Mouse (Mus musculus) limb, embryonic 12.5 days (tissue): ENCODE results near the gene Flna. TPM values are rescaled to one million over a fixed set of nuclear protein-coding genes. Genes with fewer than 3 reads are reported as not detected.

Source experiments
- ATAC-seq: fragments of 200-750 bp; cut with Nextera tagmentation; 2 replicates; pipeline ENCODE4 v1.8.0; 2017; ENCODE audit warnings: low read depth, moderate TSS enrichment; ENCODE audit not compliant: insufficient number of reproducible peaks, insufficient read depth, low FRiP score, low TSS enrichment
- H3K27ac ChIP-seq: fragments of 300-500 bp; sonication (generic); 2 replicates; pipeline ENCODE4 v1.5.1; 2016; ENCODE audit warnings: mild to moderate bottlenecking, moderate library complexity
- H3K27me3 ChIP-seq: fragments of 300-500 bp; sonication (generic); 2 replicates; pipeline ENCODE4 v1.6.1; 2016; ENCODE audit warnings: mild to moderate bottlenecking, moderate library complexity
- H3K36me3 ChIP-seq: fragments of 300-500 bp; sonication (generic); 2 replicates; pipeline ENCODE4 v1.6.1; 2016; ENCODE audit warnings: mild to moderate bottlenecking, moderate library complexity
- H3K4me1 ChIP-seq: fragments of 300-500 bp; sonication (generic); replicated peaks from 2 replicates; pipeline ENCODE4 v1.6.1; 2016
- H3K4me2 ChIP-seq: fragments of 300-500 bp; sonication (generic); 2 replicates; pipeline ENCODE4 v1.6.1; 2016; ENCODE audit warnings: mild to moderate bottlenecking, moderate library complexity
- H3K4me3 ChIP-seq: fragments of 300-500 bp; sonication (generic); replicated peaks from 2 replicates; pipeline ENCODE4 v1.5.1; 2016; ENCODE audit warnings: mild to moderate bottlenecking
- H3K9ac ChIP-seq: fragments of 300-500 bp; sonication (generic); replicated peaks from 2 replicates; pipeline ENCODE4 v1.6.1; 2016; ENCODE audit warnings: mild to moderate bottlenecking, moderate library complexity
- H3K9me3 ChIP-seq: fragments of 300-500 bp; sonication (generic); 2 replicates; pipeline ENCODE4 v1.6.1; 2016; ENCODE audit warnings: mild to moderate bottlenecking, moderate library complexity
- WGBS: fragments of 180-500 bp; shearing (Covaris S2); methylation state at CpG from one replicate; pipeline ENCODE4 v1.1.7; 2016; 5-methylcytosine and 5-hydroxymethylcytosine counted together
- microRNA-seq: library from miRNA; unstranded; fragments of <30 nt; microRNA quantifications from one replicate; pipeline ENCODE4, GENCODE M21; 2017
- polyA plus RNA-seq: library from polyadenylated mRNA; unstranded; fragments of >200 nt; fragmentation: Nextera tagmentation; extraction: Ambion mirVana; gene quantifications from 2 replicates; pipeline ENCODE4 v1.2.1, GENCODE M21; 2016

Gene Flna
- polyA plus RNA-seq, 1 experiment from 2014 or later: 311 TPM

- WGBS: 88% methylated on average over 2 of the region's 2 CpGs
- no peak for ATAC-seq
Observed at GRCm38 (mm10) chrX:74203556-74203955, 46.1 kb downstream of the Flna start.

GRCm38 (mm10) chrX:74176959-74177358 lies 72.7 kb downstream of the Flna start, which contains the start of gene Tktl1:
Gene Tktl1 (plus strand): TSS chrX:74177259.
- no peak within 1 kb of the TSS for H3K9ac ChIP-seq
- H3K4me2 ChIP-seq: no peak within 1 kb of the TSS
- H3K27me3 ChIP-seq: 0 out of 2 replicates have a peak, but pooled peaks cover 3% of the 10 kb centered on the region
- H3K27ac ChIP-seq: no peak within 1 kb of the TSS
- H3K4me3 ChIP-seq: no peak within 1 kb of the TSS
- H3K36me3 ChIP-seq: no peaks in the 10 kb centered on the region
- no peak for ATAC-seq
- whole genome bisulfite sequencing: 92% methylated on average over 17 of the region's 17 CpGs
- H3K4me1 ChIP-seq: no peaks in the 10 kb centered on the region
- no peaks in the 10 kb centered on the region for H3K9me3 ChIP-seq

More at GRCm38 (mm10) chrX:74203556-74203955, 46.1 kb downstream of the Flna start:
- H3K9me3 ChIP-seq: no peaks in the 10 kb centered on the region
- no peak overlapping the region for H3K9ac ChIP-seq
- no peak overlapping the region for H3K4me2 ChIP-seq
- no peak overlapping the region for H3K4me3 ChIP-seq
- H3K4me1 ChIP-seq: no peaks in the 10 kb centered on the region
- no peak overlapping the region for H3K27ac ChIP-seq
- no peaks in the 10 kb centered on the region for H3K36me3 ChIP-seq
- no peaks in the 10 kb centered on the region; the same call in 1 of the 2 replicates for H3K27me3 ChIP-seq

Small RNAs within 50 kb of the gene (microRNA-seq; reads per million reads assigned to microRNA genes)
- gene Mir7091: not detected

Other genes with a start within 250 kb of the Flna start
- 66.5 and 69.3 TPM in 2 replicates for gene Irak1, start 225.9 kb downstream of the Flna start, polyA plus RNA-seq
- not detected in 2 replicates for gene Opn1mw, start 122.4 kb downstream of the Flna start, polyA plus RNA-seq
- gene Mecp2, start 114.5 kb downstream of the Flna start, polyA plus RNA-seq: 13.1 and 14.2 TPM in 2 replicates
- gene Tex28, start 82.0 kb downstream of the Flna start, polyA plus RNA-seq: not detected in 2 replicates
- 0.08 and 0.19 TPM in 2 replicates for gene Tktl1, start 72.6 kb downstream of the Flna start, polyA plus RNA-seq
- 21.3 and 25.4 TPM in 2 replicates for gene Emd, start 4.9 kb upstream of the Flna start, polyA plus RNA-seq
- 787 and 794 TPM in 2 replicates for gene Rpl10, start 21.0 kb upstream of the Flna start, polyA plus RNA-seq
- 90.9 and 94.9 TPM in 2 replicates for gene Taz, start 32.1 kb upstream of the Flna start, polyA plus RNA-seq
- 9.9 and 11.6 TPM in 2 replicates for gene Dnase1l1, start 32.5 kb upstream of the Flna start, polyA plus RNA-seq
- 94.8 and 106 TPM in 2 replicates for gene Atp6ap1, start 47.3 kb upstream of the Flna start, polyA plus RNA-seq
- gene Gdi1, start 55.2 kb upstream of the Flna start, polyA plus RNA-seq: 228 and 276 TPM in 2 replicates
- gene Fam50a, start 63.2 kb upstream of the Flna start, polyA plus RNA-seq: 68.1 and 73.2 TPM in 2 replicates
- gene Plxna3, start 79.2 kb upstream of the Flna start, polyA plus RNA-seq: 27.1 and 27.3 TPM in 2 replicates
- 107 and 122 TPM in 2 replicates for gene Lage3, start 103.8 kb upstream of the Flna start, polyA plus RNA-seq
- gene Ubl4a, start 123.4 kb upstream of the Flna start, polyA plus RNA-seq: 57.1 and 59.8 TPM in 2 replicates
- gene Slc10a3, start 123.5 kb upstream of the Flna start, polyA plus RNA-seq: 14.4 and 14.8 TPM in 2 replicates
- 30.5 and 32.6 TPM in 2 replicates for gene Fam3a, start 143.5 kb upstream of the Flna start, polyA plus RNA-seq
- gene Ikbkg, start 143.5 kb upstream of the Flna start, polyA plus RNA-seq: 22.1 and 22.3 TPM in 2 replicates
- gene G6pdx, start 179.4 kb upstream of the Flna start, polyA plus RNA-seq: 44.1 and 46.0 TPM in 2 replicates
- gene Gm6880, start 231.6 kb upstream of the Flna start, polyA plus RNA-seq: 0.69 and 1.4 TPM in 2 replicates